Comparison of ENCODE assay signal across 7 mouse cellular contexts in genomic region chr17:56287830-56288229, GRCm38 (mm10). TPM values are rescaled to one million over a fixed set of nuclear protein-coding genes. Genes with fewer than 3 reads are reported as not detected.
DNase-seq lines count a peak whose midpoint lies in the region.

No protein-coding gene starts in this region.

- DNase-seq in ES-CJ7 (ENCODE audit: low read depth, low spot score) (peak; percentile 76), NIH3T3 (ENCODE audit: low read depth) (peak; percentile 50), liver (peak; percentile 84)
- DNase-seq in heart, postnatal 4 days: peak; percentile 72
- peak; percentile 91 for DNase-seq in yolk sac, embryonic 10.5 days (ENCODE audit: low spot score)
- DNase-seq in spleen, postnatal 14 days (ENCODE audit: low spot score in 2 of 2): no peak
- DNase-seq in ovary, postnatal 14 days (ENCODE audit: low spot score): no peak

RNA-seq across cellular contexts. Expression of gene Plin3, which starts 4.8 kb away (rescaled TPM):
- 10 to 100 TPM; 56.3 to 65.7 TPM for total RNA-seq in heart, postnatal 4 days (2021)

RNA-seq across cellular contexts. Expression of gene Ticam1, which starts 11.2 kb away (rescaled TPM):
- total RNA-seq in heart, postnatal 4 days (2021): 10 to 100 TPM; 10.3 to 10.8 TPM

RNA-seq across cellular contexts. Expression of gene Arrdc5, which starts 12.3 kb away (rescaled TPM):
- total RNA-seq in heart, postnatal 4 days (2021): not detected

RNA-seq across cellular contexts. Expression of gene Uhrf1, which starts 15.3 kb away (rescaled TPM):
- total RNA-seq in heart, postnatal 4 days (2021): 10 to 100 TPM; 71.8 to 76.7 TPM

RNA-seq across cellular contexts. Expression of gene Fem1a, which starts 31.2 kb away (rescaled TPM):
- total RNA-seq in heart, postnatal 4 days (2021): 10 to 100 TPM; 69.6 to 73.8 TPM

Comparison
In these comparisons a context has a peak if more than half of its experiments do, and no peak if none do; other contexts are left out.
1. DNase-seq: peak in ES-CJ7 (single experiment), NIH3T3 (single experiment), heart, postnatal 4 days (single experiment), liver (single experiment) and yolk sac, embryonic 10.5 days (single experiment); none in spleen, postnatal 14 days (0 of 2) and ovary, postnatal 14 days (single experiment).